Comparison of ENCODE assay signal across 14 mouse cellular contexts in genomic region chr14:68762916-68763315, GRCm38 (mm10).
DNase-seq lines count a peak whose midpoint lies in the region; ATAC-seq and TF ChIP-seq lines count a peak whose summit lies in the region.
"Had no signal": no experiment of that assay in that cellular context is flagged by ENCODE, and none has a peak within 500 bp of the region (broad histone marks: within the 10 kb centered on the region; RNA-seq: fewer than 3 reads in every experiment).

No protein-coding gene starts in this region.

- no peaks in the 10 kb centered on the region for H3K4me1 ChIP-seq in intestine, postnatal 0 days (replicated peaks; ENCODE audit: control insufficient read depth, insufficient read depth, low read length)
- H3K4me1 ChIP-seq: limb, embryonic 10.5 days; liver, embryonic 13.5 days had no signal

- H3K9me3 ChIP-seq in intestine, postnatal 0 days (ENCODE audit: control insufficient read depth): no peaks in the 10 kb centered on the region
- H3K9me3 ChIP-seq: limb, embryonic 10.5 days; liver, embryonic 13.5 days had no signal

- no peak for TF ChIP-seq CTCF in intestine, postnatal 0 days (IDR thresholded peaks at IDR 0.05; ENCODE audit: low read depth)

- peak; percentile 60 for DNase-seq in lung, postnatal 10 days
- no peak for DNase-seq in lung, adult 18-20 months
- DNase-seq in cerebellum, adult 11-12 months: peak; percentile 87
- peak; percentile 77 to 82 for DNase-seq in cerebellum, postnatal 25 days
- DNase-seq in lung, postnatal 36 days: peak; percentile 16
- no peak for DNase-seq in thymus, adult 18-20 months
- DNase-seq: adrenal gland, adult 2 months; gastrocnemius, postnatal 10 days; kidney, adult 8-10 months; liver, embryonic 13.5 days; midbrain, embryonic 14.5 days had no signal

- no peak overlapping the region for H3K9ac ChIP-seq in intestine, postnatal 0 days (ENCODE audit: low read depth, low read length)
- H3K9ac ChIP-seq: liver, embryonic 13.5 days had no signal

- no peaks in the 10 kb centered on the region for H3K36me3 ChIP-seq in intestine, postnatal 0 days (ENCODE audit: control insufficient read depth, insufficient read depth)
- H3K36me3 ChIP-seq: limb, embryonic 10.5 days; liver, embryonic 13.5 days had no signal

- H3K27me3 ChIP-seq in intestine, postnatal 0 days (replicated peaks; ENCODE audit: control insufficient read depth, insufficient read depth, low read length): no peaks in the 10 kb centered on the region
- H3K27me3 ChIP-seq: liver, embryonic 13.5 days had no signal

- H3K27ac ChIP-seq in intestine, postnatal 0 days (ENCODE audit: low read depth, low read length): no peak overlapping the region
- H3K27ac ChIP-seq: limb, embryonic 10.5 days; liver, embryonic 13.5 days had no signal

- H3K4me2 ChIP-seq in intestine, postnatal 0 days (replicated peaks; ENCODE audit: low read depth): no peak overlapping the region
- H3K4me2 ChIP-seq: liver, embryonic 13.5 days had no signal

- ATAC-seq in intestine, postnatal 0 days: no peak
- ATAC-seq: forebrain, embryonic 16.5 days had no signal

- no peak overlapping the region for H3K4me3 ChIP-seq in intestine, postnatal 0 days (ENCODE audit: low read depth, low read length)
- H3K4me3 ChIP-seq: limb, embryonic 10.5 days; liver, embryonic 13.5 days had no signal

- 75% methylated on average over 3 of the region's 3 CpGs for WGBS in intestine, postnatal 0 days

Comparison
In these comparisons a context has a peak if more than half of its experiments do, and no peak if none do; other contexts are left out.
1. DNase-seq: peak in lung, postnatal 10 days (single experiment), cerebellum, adult 11-12 months (single experiment), cerebellum, postnatal 25 days (2 of 2) and lung, postnatal 36 days (single experiment); none in lung, adult 18-20 months (0 of 2) and thymus, adult 18-20 months (0 of 2).